Mouse (Mus musculus): ENCODE measurements around the gene Nlrc4. TPM values are rescaled to one million over a fixed set of nuclear protein-coding genes. Genes with fewer than 3 reads are reported as not detected.

Gene Nlrc4
- total and polyA plus RNA-seq, 2 experiments, result 0.04 to 0.37 TPM

- Histone ChIP-seq H3K27ac (replicated peaks; ENCODE audit: insufficient read depth, low read depth, low read length) (no peak overlapping the region), H3K4me1 (ENCODE audit: control insufficient read depth, insufficient read depth, low read length) (no peaks in the 10 kb centered on the region), H3K4me3 (ENCODE audit: insufficient read depth, low read depth, low read length) (no peak overlapping the region), H3K27me3 (ENCODE audit: control insufficient read depth, insufficient read depth, low read length) (no peaks in the 10 kb centered on the region), H3K9ac (ENCODE audit: low read depth, low read length) (no peak overlapping the region), H3K36me3 (ENCODE audit: control insufficient read depth, insufficient read depth, low read length) (no peaks in the 10 kb centered on the region), H3K79me2 (ENCODE audit: control insufficient read depth, insufficient read depth, low read length) (no peaks in the 10 kb centered on the region)
- no peak for TF ChIP-seq POLR2A (IDR thresholded peaks at IDR 0.05; ENCODE audit: extremely low read depth, insufficient read depth, low read length)
- TF ChIP-seq CTCF (IDR thresholded peaks at IDR 0.05; ENCODE audit: low read depth, low read length), result no peak
- peak; percentile 17 for DNase-seq (ENCODE audit: extremely low read depth, low read depth, low spot score)
- 74% methylated on average over 5 of the region's 5 CpGs for WGBS
These were observed 18.5 kb downstream of the Nlrc4 start for GRCm38 (mm10) chr17:74440486-74440885.

GRCm38 (mm10) chr17:74437762-74438161 is 21.2 kb downstream of the Nlrc4 start:
- WGBS, result 88% methylated on average over 9 of the region's 9 CpGs
- no peak for DNase-seq (ENCODE audit: extremely low read depth, low read depth, low spot score)
- Histone ChIP-seq H3K27ac (replicated peaks; ENCODE audit: insufficient read depth, low read depth, low read length) (no peak overlapping the region), H3K4me1 (ENCODE audit: control insufficient read depth, insufficient read depth, low read length) (no peaks in the 10 kb centered on the region), H3K27me3 (ENCODE audit: control insufficient read depth, insufficient read depth, low read length) (no peaks in the 10 kb centered on the region), H3K79me2 (ENCODE audit: control insufficient read depth, insufficient read depth, low read length) (no peaks in the 10 kb centered on the region), H3K4me3 (ENCODE audit: insufficient read depth, low read depth, low read length) (no peak overlapping the region), H3K36me3 (ENCODE audit: control insufficient read depth, insufficient read depth, low read length) (no peaks in the 10 kb centered on the region), H3K9ac (ENCODE audit: low read depth, low read length) (no peak overlapping the region)
- no peak for TF ChIP-seq POLR2A (IDR thresholded peaks at IDR 0.05; ENCODE audit: extremely low read depth, insufficient read depth, low read length)
- no peak for TF ChIP-seq CTCF (IDR thresholded peaks at IDR 0.05; ENCODE audit: low read depth, low read length)

- Histone ChIP-seq H3K27ac (replicated peaks; ENCODE audit: insufficient read depth, low read depth, low read length) (no peak overlapping the region), H3K36me3 (ENCODE audit: control insufficient read depth, insufficient read depth, low read length) (no peaks in the 10 kb centered on the region), H3K79me2 (ENCODE audit: control insufficient read depth, insufficient read depth, low read length) (no peaks in the 10 kb centered on the region), H3K9ac (ENCODE audit: low read depth, low read length) (no peak overlapping the region), H3K4me1 (ENCODE audit: control insufficient read depth, insufficient read depth, low read length) (no peaks in the 10 kb centered on the region), H3K4me3 (ENCODE audit: insufficient read depth, low read depth, low read length) (no peak overlapping the region), H3K27me3 (ENCODE audit: control insufficient read depth, insufficient read depth, low read length) (no peaks in the 10 kb centered on the region)
- TF ChIP-seq POLR2A (IDR thresholded peaks at IDR 0.05; ENCODE audit: extremely low read depth, insufficient read depth, low read length), result no peak
- no peak for TF ChIP-seq CTCF (IDR thresholded peaks at IDR 0.05; ENCODE audit: low read depth, low read length)
- peak; percentile 14 for DNase-seq (ENCODE audit: extremely low read depth, low read depth, low spot score)
- 84% methylated on average over 5 of the region's 5 CpGs for WGBS
These were observed 26.3 kb downstream of the Nlrc4 start for GRCm38 (mm10) chr17:74432631-74433030.

GRCm38 (mm10) chr17:74431481-74431880 is 27.5 kb downstream of the Nlrc4 start:
- Histone ChIP-seq H3K27ac (replicated peaks; ENCODE audit: insufficient read depth, low read depth, low read length) (no peak overlapping the region), H3K4me3 (ENCODE audit: insufficient read depth, low read depth, low read length) (no peak overlapping the region), H3K36me3 (ENCODE audit: control insufficient read depth, insufficient read depth, low read length) (peaks cover 7% of the 10 kb centered on the region), H3K9ac (ENCODE audit: low read depth, low read length) (no peak overlapping the region), H3K27me3 (ENCODE audit: control insufficient read depth, insufficient read depth, low read length) (no peaks in the 10 kb centered on the region), H3K79me2 (ENCODE audit: control insufficient read depth, insufficient read depth, low read length) (no peaks in the 10 kb centered on the region), H3K4me1 (ENCODE audit: control insufficient read depth, insufficient read depth, low read length) (no peaks in the 10 kb centered on the region)
- 66% methylated on average over 13 of the region's 13 CpGs for WGBS
- no peak for TF ChIP-seq CTCF (IDR thresholded peaks at IDR 0.05; ENCODE audit: low read depth, low read length)
- no peak for TF ChIP-seq POLR2A (IDR thresholded peaks at IDR 0.05; ENCODE audit: extremely low read depth, insufficient read depth, low read length)
- DNase-seq (ENCODE audit: extremely low read depth, low read depth, low spot score), result peak; percentile 33

- Histone ChIP-seq H3K27ac (replicated peaks; ENCODE audit: insufficient read depth, low read depth, low read length) (no peak overlapping the region), H3K9ac (ENCODE audit: low read depth, low read length) (no peak overlapping the region), H3K4me3 (ENCODE audit: insufficient read depth, low read depth, low read length) (no peak overlapping the region), H3K79me2 (ENCODE audit: control insufficient read depth, insufficient read depth, low read length) (no peaks in the 10 kb centered on the region), H3K36me3 (ENCODE audit: control insufficient read depth, insufficient read depth, low read length) (peaks cover 12% of the 10 kb centered on the region), H3K27me3 (ENCODE audit: control insufficient read depth, insufficient read depth, low read length) (no peaks in the 10 kb centered on the region), H3K4me1 (ENCODE audit: control insufficient read depth, insufficient read depth, low read length) (no peaks in the 10 kb centered on the region)
- TF ChIP-seq CTCF (IDR thresholded peaks at IDR 0.05; ENCODE audit: low read depth, low read length) (no peak), POLR2A (IDR thresholded peaks at IDR 0.05; ENCODE audit: extremely low read depth, insufficient read depth, low read length) (no peak)
- no peak for DNase-seq (ENCODE audit: extremely low read depth, low read depth, low spot score)
- 83% methylated on average over 8 of the region's 8 CpGs for WGBS
These were observed 28.9 kb downstream of the Nlrc4 start for GRCm38 (mm10) chr17:74430074-74430473.

GRCm38 (mm10) chr17:74424401-74425005 is 34.4 kb downstream of the Nlrc4 start:
- no peak overlapping the region for H3K27ac ChIP-seq (replicated peaks; ENCODE audit: insufficient read depth, low read depth, low read length)
- DNase-seq (ENCODE audit: extremely low read depth, low read depth, low spot score), result no peak
- no peak overlapping the region for H3K4me3 ChIP-seq (ENCODE audit: insufficient read depth, low read depth, low read length)
- H3K4me1 ChIP-seq (ENCODE audit: control insufficient read depth, insufficient read depth, low read length), result no peaks in the 10 kb centered on the region
- 95% methylated on average over 12 of the region's 12 CpGs for WGBS
- H3K79me2 ChIP-seq (ENCODE audit: control insufficient read depth, insufficient read depth, low read length), result no peaks in the 10 kb centered on the region
- no peak for TF ChIP-seq CTCF (IDR thresholded peaks at IDR 0.05; ENCODE audit: low read depth, low read length)
- no peak for TF ChIP-seq POLR2A (IDR thresholded peaks at IDR 0.05; ENCODE audit: extremely low read depth, insufficient read depth, low read length)
- H3K36me3 ChIP-seq (ENCODE audit: control insufficient read depth, insufficient read depth, low read length), result peaks cover 36% of the 10 kb centered on the region
- H3K27me3 ChIP-seq (ENCODE audit: control insufficient read depth, insufficient read depth, low read length), result no peaks in the 10 kb centered on the region
- H3K9ac ChIP-seq (ENCODE audit: low read depth, low read length), result no peak overlapping the region
